Mouse (Mus musculus) kidney, embryonic 15.5 days (tissue): Measurements from ENCODE around the gene Rac1. TPM values are rescaled to one million over a fixed set of nuclear protein-coding genes. Genes with fewer than 3 reads are reported as not detected.
A peak's percentile ranks its signal among the peaks of the same experiment; 100 is the strongest.

Experiments
- ATAC-seq: fragments of 200-750 bp; cut with Nextera tagmentation; replicated peaks from 2 replicates; pipeline ENCODE4 v1.8.0; 2017; ENCODE audit warnings: moderate TSS enrichment; ENCODE audit not compliant: low FRiP score
- H3K27ac ChIP-seq: fragments of 300-500 bp; sonication (generic); 2 replicates; pipeline ENCODE4 v1.5.1; 2015; ENCODE audit warnings: mild to moderate bottlenecking, inconsistent platforms
- H3K27me3 ChIP-seq: fragments of 300-500 bp; sonication (generic); 2 replicates; pipeline ENCODE4 v1.6.1; 2015; ENCODE audit warnings: inconsistent platforms
- H3K36me3 ChIP-seq: fragments of 300-500 bp; sonication (generic); 2 replicates; pipeline ENCODE4 v1.6.1; 2015; ENCODE audit warnings: inconsistent platforms
- H3K4me1 ChIP-seq: fragments of 300-500 bp; sonication (generic); 2 replicates; pipeline ENCODE4 v1.6.1; 2015; ENCODE audit warnings: inconsistent platforms
- H3K4me2 ChIP-seq: fragments of 300-500 bp; sonication (generic); 2 replicates; pipeline ENCODE4 v1.6.1; 2015; ENCODE audit warnings: moderate library complexity, mild to moderate bottlenecking, inconsistent platforms
- H3K4me3 ChIP-seq: fragments of 300-500 bp; sonication (generic); replicated peaks from 2 replicates; pipeline ENCODE4 v1.5.1; 2015; ENCODE audit warnings: mild to moderate bottlenecking, inconsistent platforms
- H3K9ac ChIP-seq: fragments of 300-500 bp; sonication (generic); 2 replicates; pipeline ENCODE4 v1.6.1; 2015; ENCODE audit warnings: mild to moderate bottlenecking, inconsistent platforms
- H3K9me3 ChIP-seq: fragments of 300-500 bp; sonication (generic); replicated peaks from 2 replicates; pipeline ENCODE4 v1.6.1; 2016; ENCODE audit warnings: inconsistent platforms
- WGBS: fragments of 180-500 bp; shearing (Covaris S2); methylation state at CpG from one replicate; pipeline ENCODE4 v1.1.7; 2015; ENCODE audit warnings: mixed read lengths; 5-methylcytosine and 5-hydroxymethylcytosine counted together
- polyA plus RNA-seq: library from polyadenylated mRNA; unstranded; fragments of >200 nt; fragmentation: Nextera tagmentation; extraction: Ambion mirVana; gene quantifications from 2 replicates; pipeline ENCODE4 v1.2.1, GENCODE M21; 2015

The Rac1 gene
- polyA plus RNA-seq, 1 experiment from 2014 or later, result 459 TPM

- H3K4me1 ChIP-seq, result no peaks in the 10 kb centered on the region
- no peak for ATAC-seq
- H3K27ac ChIP-seq, result no peak overlapping the region
- WGBS, result 88% methylated on average over 10 of the region's 10 CpGs
- no peaks in the 10 kb centered on the region for H3K9me3 ChIP-seq
- peaks cover 37% of the 10 kb centered on the region for H3K36me3 ChIP-seq
- no peak overlapping the region for H3K4me3 ChIP-seq
- no peak overlapping the region for H3K9ac ChIP-seq
- H3K4me2 ChIP-seq, result no peak overlapping the region
- no peaks in the 10 kb centered on the region for H3K27me3 ChIP-seq
These were observed 40.6 kb downstream of the Rac1 start for GRCm38 (mm10) chr5:143487193-143487592.

GRCm38 (mm10) chr5:143484955-143485354, 42.9 kb downstream of the Rac1 start:
- Histone ChIP-seq H3K27ac (no peak overlapping the region), H3K4me3 (no peak overlapping the region), H3K4me2 (no peak overlapping the region), H3K9me3 (no peaks in the 10 kb centered on the region), H3K9ac (no peak overlapping the region), H3K27me3 (no peaks in the 10 kb centered on the region), H3K4me1 (no peaks in the 10 kb centered on the region), H3K36me3 (peaks cover 37% of the 10 kb centered on the region)
- no peak for ATAC-seq
- 88% methylated on average over 5 of the region's 5 CpGs for WGBS

DNA sequence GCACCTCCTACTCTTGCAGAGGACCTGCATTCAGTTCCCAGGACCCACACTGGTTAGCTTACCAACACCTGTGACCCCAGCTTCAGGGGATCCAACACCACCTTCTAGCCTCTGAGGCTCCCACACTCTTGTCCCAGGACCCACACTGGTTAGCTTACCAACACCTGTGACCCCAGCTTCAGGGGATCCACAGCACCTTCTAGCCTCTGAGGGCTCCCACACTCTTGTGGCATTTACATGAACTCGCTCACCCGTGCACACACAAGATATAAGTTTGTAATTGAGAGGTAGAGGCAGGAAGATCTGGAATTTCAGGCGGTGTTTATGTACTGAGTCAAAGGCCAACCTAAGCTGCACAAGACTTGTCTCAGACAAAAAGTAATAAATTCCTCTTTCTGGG, 49.9 kb downstream of the Rac1 start:
- no peak overlapping the region for H3K4me3 ChIP-seq
- H3K4me2 ChIP-seq, result no peak overlapping the region
- H3K9ac ChIP-seq, result no peak overlapping the region
- no peak overlapping the region for H3K27ac ChIP-seq
- H3K27me3 ChIP-seq, result no peaks in the 10 kb centered on the region
- ATAC-seq, result no peak
- H3K9me3 ChIP-seq, result no peaks in the 10 kb centered on the region
- 75% methylated on average over 3 of the region's 3 CpGs for WGBS
- no peaks in the 10 kb centered on the region for H3K4me1 ChIP-seq
- H3K36me3 ChIP-seq, result peaks cover 46% of the 10 kb centered on the region

GRCm38 (mm10) chr5:143476013-143476412, 51.8 kb downstream of the Rac1 start:
- Histone ChIP-seq H3K27ac (no peak overlapping the region), H3K36me3 (peaks cover 37% of the 10 kb centered on the region)
- WGBS, result 95% methylated on average over 6 of the region's 6 CpGs

DNA sequence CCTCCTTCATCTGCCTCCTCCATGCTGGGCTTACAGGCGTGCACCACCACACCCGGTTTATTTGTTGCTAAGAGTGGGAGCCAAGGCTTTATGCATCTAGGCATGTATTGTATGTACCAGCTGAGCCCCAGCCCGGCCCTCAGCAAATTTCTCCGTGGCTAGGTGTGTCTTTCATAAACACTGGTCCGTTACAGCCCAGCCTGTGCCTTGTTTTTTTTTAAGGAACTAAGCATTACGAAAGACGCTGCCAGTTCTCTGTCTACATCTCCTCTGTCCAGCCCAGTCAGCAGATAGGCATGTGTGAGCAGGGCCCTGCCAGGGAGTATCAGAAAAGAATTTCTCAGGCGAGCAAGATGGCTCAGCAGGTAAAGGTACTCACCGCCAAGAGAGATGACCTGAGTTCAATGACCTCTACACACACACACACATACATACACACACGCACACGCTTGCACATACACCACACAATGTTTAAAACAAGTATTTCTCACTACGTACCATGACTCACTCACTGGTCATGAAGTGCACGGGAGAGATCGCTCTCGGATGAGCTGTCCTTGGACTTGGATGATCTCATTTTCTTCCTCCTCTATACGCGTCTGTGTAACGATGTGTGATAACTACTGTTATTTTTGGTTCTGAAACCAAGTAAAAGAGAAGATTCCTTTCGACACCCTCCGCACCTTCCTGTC, 52.5 kb downstream of the Rac1 start:
- H3K4me1 ChIP-seq, result no peaks in the 10 kb centered on the region
- no peak overlapping the region for H3K4me3 ChIP-seq
- H3K27me3 ChIP-seq, result no peaks in the 10 kb centered on the region
- no peak overlapping the region for H3K4me2 ChIP-seq
- 87% methylated on average over 20 of the region's 20 CpGs for WGBS
- no peak overlapping the region for H3K9ac ChIP-seq
- ATAC-seq, result no peak
- no peak overlapping the region for H3K27ac ChIP-seq
- H3K9me3 ChIP-seq, result no peaks in the 10 kb centered on the region
- peaks cover 37% of the 10 kb centered on the region for H3K36me3 ChIP-seq

More at GRCm38 (mm10) chr5:143476013-143476412, 51.8 kb downstream of the Rac1 start:
- H3K9ac ChIP-seq, result no peak overlapping the region
- H3K9me3 ChIP-seq, result no peaks in the 10 kb centered on the region
- no peaks in the 10 kb centered on the region for H3K27me3 ChIP-seq
- H3K4me3 ChIP-seq, result no peak overlapping the region
- ATAC-seq, result no peak
- H3K4me1 ChIP-seq, result no peaks in the 10 kb centered on the region
- H3K4me2 ChIP-seq, result no peak overlapping the region

GRCm38 (mm10) chr5:143471953-143472618, 55.8 kb downstream of the Rac1 start:
- Histone ChIP-seq H3K9me3 (no peaks in the 10 kb centered on the region), H3K36me3 (peaks cover 45% of the 10 kb centered on the region), H3K4me1 (no peaks in the 10 kb centered on the region), H3K4me2 (no peak overlapping the region), H3K4me3 (no peak overlapping the region), H3K9ac (no peak overlapping the region), H3K27me3 (no peaks in the 10 kb centered on the region), H3K27ac (no peak overlapping the region)
- WGBS, result 86% methylated on average over 9 of the region's 9 CpGs
- no peak for ATAC-seq

GRCm38 (mm10) chr5:143471165-143471546, 56.7 kb downstream of the Rac1 start:
- Histone ChIP-seq H3K9ac (no peak overlapping the region), H3K4me1 (no peaks in the 10 kb centered on the region), H3K27ac (no peak overlapping the region), H3K4me3 (no peak overlapping the region), H3K36me3 (peaks cover 43% of the 10 kb centered on the region), H3K9me3 (no peaks in the 10 kb centered on the region), H3K27me3 (no peaks in the 10 kb centered on the region), H3K4me2 (no peak overlapping the region)
- 91% methylated on average over 3 of the region's 3 CpGs for WGBS
- no peak for ATAC-seq

DNA sequence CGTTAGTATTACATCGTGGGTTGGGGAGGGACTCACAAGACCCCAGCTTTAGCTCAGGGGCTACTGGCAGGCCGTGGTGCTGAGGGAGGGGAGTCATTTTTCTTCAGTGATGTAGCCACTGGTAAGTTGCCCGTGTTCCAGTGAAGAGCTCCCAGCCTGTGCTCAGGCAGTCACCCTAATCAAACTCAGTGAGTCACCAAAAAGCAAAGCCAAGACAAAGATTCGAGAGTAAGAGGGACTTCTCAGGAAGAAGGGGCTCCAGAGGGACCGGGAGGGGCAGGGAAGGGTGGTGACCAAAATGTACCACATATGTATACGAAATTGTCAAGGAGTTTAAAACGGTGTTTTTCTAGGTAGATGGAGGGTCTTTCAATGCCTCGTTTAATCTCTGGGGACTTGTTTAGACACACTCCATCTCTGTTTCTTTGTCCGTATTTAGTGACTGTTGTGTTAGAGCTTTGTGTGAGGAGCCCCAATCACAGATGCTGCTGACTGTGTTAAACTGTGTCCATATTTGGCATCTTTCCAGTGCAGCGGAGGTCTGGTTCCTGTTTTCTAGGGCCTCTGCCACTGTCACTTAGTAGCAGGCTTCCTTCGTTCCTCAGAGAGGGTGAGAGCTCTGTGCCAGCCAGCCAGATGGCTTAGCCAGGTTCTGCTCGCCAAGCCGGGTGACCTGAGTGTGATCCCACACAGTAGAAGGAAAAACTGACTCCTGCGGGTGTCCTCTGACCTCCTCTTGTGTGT, 57.2 kb downstream of the Rac1 start:
- no peaks in the 10 kb centered on the region for H3K27me3 ChIP-seq
- 74% methylated on average over 15 of the region's 15 CpGs for WGBS
- ATAC-seq, result no peak
- H3K9ac ChIP-seq, result no peak overlapping the region
- peaks cover 37% of the 10 kb centered on the region for H3K36me3 ChIP-seq
- H3K4me2 ChIP-seq, result no peak overlapping the region
- H3K27ac ChIP-seq, result peak overlapping the region; percentile 48; the same call in 1 of the 2 replicates
- H3K9me3 ChIP-seq, result no peaks in the 10 kb centered on the region
- no peak overlapping the region for H3K4me3 ChIP-seq
- H3K4me1 ChIP-seq, result 0 out of 2 replicates have a peak, but pooled peaks cover 3% of the 10 kb centered on the region

GRCm38 (mm10) chr5:143469628-143470027, 58.2 kb downstream of the Rac1 start:
- Histone ChIP-seq H3K4me1 (peaks cover 11% of the 10 kb centered on the region), H3K9me3 (no peaks in the 10 kb centered on the region), H3K27me3 (no peaks in the 10 kb centered on the region), H3K27ac (no peak overlapping the region), H3K36me3 (peaks cover 28% of the 10 kb centered on the region), H3K9ac (no peak overlapping the region), H3K4me2 (no peak overlapping the region), H3K4me3 (no peak overlapping the region)
- no peak for ATAC-seq
- 94% methylated on average over 8 of the region's 8 CpGs for WGBS

- 90% methylated on average over 6 of the region's 6 CpGs for WGBS
- no peak for ATAC-seq
- peaks cover 19% of the 10 kb centered on the region for H3K36me3 ChIP-seq
These were observed 59.9 kb downstream of the Rac1 start for GRCm38 (mm10) chr5:143467931-143468330.

DNA sequence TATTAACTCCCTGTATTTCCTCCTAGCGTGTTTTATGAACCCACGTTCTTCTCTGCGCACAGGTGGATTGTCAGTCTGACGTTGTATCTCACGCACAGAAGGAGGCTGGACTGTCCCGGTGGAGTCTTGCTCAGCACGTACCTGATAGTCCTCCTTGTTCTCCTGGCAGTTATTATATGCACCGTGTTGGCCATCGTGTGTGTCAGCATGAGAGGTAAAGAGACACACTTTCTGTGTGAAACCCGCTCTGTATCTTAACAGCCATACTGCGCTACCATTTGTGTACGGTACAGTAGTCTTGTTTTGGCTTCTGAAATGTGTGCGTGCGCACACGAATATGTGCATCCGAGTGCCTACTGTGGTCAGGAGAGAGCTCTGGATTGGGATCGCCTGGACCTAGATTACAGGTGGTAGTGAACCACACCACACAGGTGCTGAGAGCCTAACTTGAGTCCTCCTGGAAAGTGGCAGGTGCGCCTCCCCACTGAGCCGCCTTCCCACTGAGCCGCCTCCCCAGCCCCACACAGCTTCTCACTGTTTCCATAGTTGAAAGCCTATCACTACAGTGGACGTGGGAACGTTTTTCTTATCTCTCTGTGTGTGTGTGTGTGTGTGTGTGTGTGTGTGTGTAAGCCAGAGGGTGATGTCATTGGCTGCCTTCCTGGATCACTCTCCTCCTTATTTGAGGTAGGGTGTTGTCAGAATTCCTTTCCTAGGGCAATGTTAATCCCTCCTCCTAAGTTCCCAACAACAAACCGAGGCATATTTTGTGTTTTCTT, 60.8 kb downstream of the Rac1 start:
- WGBS, result 92% methylated on average over 23 of the region's 23 CpGs
- Histone ChIP-seq H3K4me3 (no peak overlapping the region), H3K4me2 (no peak overlapping the region)

More at GRCm38 (mm10) chr5:143467931-143468330, 59.9 kb downstream of the Rac1 start:
- Histone ChIP-seq H3K9me3 (no peaks in the 10 kb centered on the region), H3K4me1 (peaks cover 16% of the 10 kb centered on the region), H3K9ac (no peak overlapping the region), H3K4me3 (no peak overlapping the region), H3K4me2 (no peak overlapping the region), H3K27me3 (peaks cover 6% of the 10 kb centered on the region; the same call in 1 of the 2 replicates), H3K27ac (no peak overlapping the region)

More for the DNA sequence above, 60.8 kb downstream of the Rac1 start:
- Histone ChIP-seq H3K9me3 (no peaks in the 10 kb centered on the region), H3K9ac (no peak overlapping the region), H3K4me1 (peaks cover 16% of the 10 kb centered on the region), H3K27me3 (peaks cover 12% of the 10 kb centered on the region; the same call in 1 of the 2 replicates), H3K36me3 (peaks cover 18% of the 10 kb centered on the region), H3K27ac (no peak overlapping the region)
- no peak for ATAC-seq
